Mouse (Mus musculus) CH12.LX (cell line): Measurements from ENCODE around the gene Ablim1. TPM values are rescaled to one million over a fixed set of nuclear protein-coding genes. Genes with fewer than 3 reads are reported as not detected.

Experiments
- DNase-seq: peaks from one replicate; pipeline ENCODE4 v3.0.0-alpha.2; 2013; ENCODE audit errors: extremely low read depth
- H3K27ac ChIP-seq: 2 replicates; pipeline ENCODE4 v1.5.1; 2012; ENCODE audit warnings: low read depth, mild to moderate bottlenecking, control low read depth, moderate library complexity; ENCODE audit not compliant: insufficient read depth
- H3K27me3 ChIP-seq: replicated peaks from 2 replicates; pipeline ENCODE3; 2012; ENCODE audit warnings: inconsistent platforms
- H3K36me3 ChIP-seq, 2 experiments: replicated peaks in 1 of 2; 2 replicates each; pipeline versions ENCODE3 to v1.6.1; 2012; ENCODE audit warnings: inconsistent platforms in 1 of 2, low read length in 1 of 2, mild to moderate bottlenecking in 1 of 2, mixed read lengths in 1 of 2, moderate library complexity in 1 of 2; ENCODE audit not compliant: control insufficient read depth in 1 of 2, insufficient read depth in 1 of 2
- H3K4me1 ChIP-seq, 2 experiments: 2 replicates each; pipeline ENCODE4 v1.6.1; 2012; ENCODE audit warnings: inconsistent platforms in 1 of 2, moderate library complexity in 1 of 2; ENCODE audit not compliant: insufficient read depth in 2 of 2, control insufficient read depth in 1 of 2
- H3K4me2 ChIP-seq: 2 replicates; pipeline ENCODE4 v1.6.1; 2012; ENCODE audit warnings: low read depth, mild to moderate bottlenecking, control low read depth; ENCODE audit not compliant: poor library complexity, insufficient read depth, severe bottlenecking
- H3K4me3 ChIP-seq, 3 experiments: fragments of 150-350 bp in 1 of 3; sonication (generic) in 1 of 3; replicated peaks in 1 of 3; 2 replicates each; pipeline versions ENCODE3 to v1.5.1; 2011 to 2012; ENCODE audit warnings: low read depth in 2 of 3, low read length in 2 of 3, mild to moderate bottlenecking in 2 of 3, moderate library complexity in 2 of 3, control low read depth in 1 of 3, improper control_type of control experiment in 1 of 3, inconsistent platforms in 1 of 3, mixed read lengths in 1 of 3; ENCODE audit not compliant: poor library complexity in 1 of 3
- H3K79me2 ChIP-seq: replicated peaks from 2 replicates; pipeline ENCODE4 v1.6.1; 2012; ENCODE audit warnings: mild to moderate bottlenecking, moderate library complexity; ENCODE audit not compliant: control insufficient read depth, poor library complexity, insufficient read depth, severe bottlenecking; ENCODE audit errors: extremely low read depth
- H3K9ac ChIP-seq: 2 replicates; pipeline ENCODE4 v1.6.1; 2012; ENCODE audit warnings: low read depth, mild to moderate bottlenecking, control low read depth, moderate library complexity; ENCODE audit not compliant: insufficient read depth
- H3K9me3 ChIP-seq: replicated peaks from 2 replicates; pipeline ENCODE3; 2012; ENCODE audit warnings: low read length, inconsistent platforms, mixed read lengths
- BHLHE40 ChIP-seq: IDR thresholded peaks from 2 replicates; pipeline ENCODE4 v1.6.1; 2011; ENCODE audit warnings: mild to moderate bottlenecking, low read depth, low read length, improper control_type of control experiment
- CHD1 ChIP-seq: IDR thresholded peaks from 2 replicates; pipeline ENCODE4 v1.6.1; 2012; ENCODE audit warnings: low read depth, low read length, improper control_type of control experiment, inconsistent platforms
- ETS1 ChIP-seq: conservative IDR thresholded peaks from 2 replicates; pipeline ENCODE4 v1.6.1; 2012; ENCODE audit warnings: low read depth, mild to moderate bottlenecking, inconsistent platforms, low read length, improper control_type of control experiment, moderate library complexity
- GABPA ChIP-seq: IDR thresholded peaks from 2 replicates; pipeline ENCODE4 v1.6.1; 2012; ENCODE audit warnings: low read depth, low read length, improper control_type of control experiment, inconsistent platforms; ENCODE audit not compliant: insufficient replicate concordance
- HCFC1 ChIP-seq: IDR thresholded peaks from 2 replicates; pipeline ENCODE4 v1.6.1; 2012; ENCODE audit warnings: low read depth, mild to moderate bottlenecking, inconsistent platforms, low read length, improper control_type of control experiment
- JUN ChIP-seq: IDR thresholded peaks from 2 replicates; pipeline ENCODE4 v1.6.1; 2011; ENCODE audit warnings: low read depth, mild to moderate bottlenecking, low read length, improper control_type of control experiment, moderate library complexity; ENCODE audit not compliant: insufficient read depth
- JUND ChIP-seq: conservative IDR thresholded peaks from 2 replicates; pipeline ENCODE4 v1.6.1; 2011; ENCODE audit warnings: low read depth, low read length, improper control_type of control experiment
- MEF2A ChIP-seq: IDR thresholded peaks from 2 replicates; pipeline ENCODE4 v1.6.1; 2014; ENCODE audit warnings: low read depth, mild to moderate bottlenecking, inconsistent platforms, low read length, improper control_type of control experiment, borderline replicate concordance
- MXI1 ChIP-seq: IDR thresholded peaks from 2 replicates; pipeline ENCODE4 v1.6.1; 2011; ENCODE audit warnings: mild to moderate bottlenecking, low read depth, low read length, improper control_type of control experiment
- MYC ChIP-seq: IDR thresholded peaks from 2 replicates; pipeline ENCODE4 v1.6.1; 2011; ENCODE audit warnings: low read depth, mild to moderate bottlenecking, improper control_type of control experiment, low read length
- NELFE ChIP-seq: IDR thresholded peaks from 2 replicates; pipeline ENCODE4 v1.6.1; 2011; ENCODE audit warnings: low read depth, low read length, improper control_type of control experiment
- POLR2AphosphoS2 ChIP-seq: IDR thresholded peaks from 2 replicates; pipeline ENCODE4 v1.6.1; 2011; ENCODE audit warnings: low read depth, low read length, improper control_type of control experiment
- SIN3A ChIP-seq: IDR thresholded peaks from 2 replicates; pipeline ENCODE4 v1.6.1; 2012; ENCODE audit warnings: low read length, improper control_type of control experiment, inconsistent platforms
- SMC3 ChIP-seq: IDR thresholded peaks from 2 replicates; pipeline ENCODE4 v1.6.1; 2011; ENCODE audit warnings: low read depth, low read length, improper control_type of control experiment
- USF1 ChIP-seq: IDR thresholded peaks from 2 replicates; pipeline ENCODE4 v1.6.1; 2014; ENCODE audit warnings: low read depth, mild to moderate bottlenecking, inconsistent platforms, low read length, improper control_type of control experiment
- ZC3H11A ChIP-seq: IDR thresholded peaks from 2 replicates; pipeline ENCODE4 v1.6.1; 2012; ENCODE audit warnings: low read depth, mild to moderate bottlenecking, inconsistent platforms, low read length, improper control_type of control experiment
- ZKSCAN1 ChIP-seq: IDR thresholded peaks from 2 replicates; pipeline ENCODE4 v1.6.1; 2012; ENCODE audit warnings: low read depth, inconsistent platforms, low read length, improper control_type of control experiment, borderline replicate concordance
- ZNF384 ChIP-seq: IDR thresholded peaks from 2 replicates; pipeline ENCODE4 v1.6.1; 2012; ENCODE audit warnings: low read depth, low read length, improper control_type of control experiment, inconsistent platforms
- dilution Hi-C: fragments of 300-500 bp; cut with MboI; formaldehyde crosslinking; loops from 2 replicates; pipeline ENCODE4 v1.14.3; 2020; ENCODE audit warnings: low sequenced_read_pairs; ENCODE audit not compliant: extremely low pct_unique_long_range_greater_than_20kb, extremely low pct_ligation_motif_present
- in situ Hi-C: fragments of 300-500 bp; cut with MboI; formaldehyde crosslinking; loops from 3 replicates; pipeline ENCODE4 v1.14.3; 2019; ENCODE audit warnings: low sequenced_read_pairs, low pct_ligation_motif_present, low pct_unique_long_range_greater_than_20kb, mixed read lengths
- polyA plus RNA-seq: library from polyadenylated mRNA; unstranded; fragments of >175 nt; gene quantifications from 2 replicates; pipeline ENCODE4 v1.2.1, GENCODE M21; 2012; ENCODE audit warnings: low read depth; ENCODE audit not compliant: insufficient read length
- total RNA-seq, 2 experiments: library from RNA; depleted of rRNA; stranded (reverse); fragments of 300-350 nt in 1 of 2; fragments of >200 nt in 1 of 2; gene quantifications; 2 replicates each; pipeline ENCODE4 v1.2.3; 2012 to 2014

The Ablim1 gene
- total and polyA plus RNA-seq, 3 experiments, result 0.85 to 2.4 (median 2.0) TPM

DNA sequence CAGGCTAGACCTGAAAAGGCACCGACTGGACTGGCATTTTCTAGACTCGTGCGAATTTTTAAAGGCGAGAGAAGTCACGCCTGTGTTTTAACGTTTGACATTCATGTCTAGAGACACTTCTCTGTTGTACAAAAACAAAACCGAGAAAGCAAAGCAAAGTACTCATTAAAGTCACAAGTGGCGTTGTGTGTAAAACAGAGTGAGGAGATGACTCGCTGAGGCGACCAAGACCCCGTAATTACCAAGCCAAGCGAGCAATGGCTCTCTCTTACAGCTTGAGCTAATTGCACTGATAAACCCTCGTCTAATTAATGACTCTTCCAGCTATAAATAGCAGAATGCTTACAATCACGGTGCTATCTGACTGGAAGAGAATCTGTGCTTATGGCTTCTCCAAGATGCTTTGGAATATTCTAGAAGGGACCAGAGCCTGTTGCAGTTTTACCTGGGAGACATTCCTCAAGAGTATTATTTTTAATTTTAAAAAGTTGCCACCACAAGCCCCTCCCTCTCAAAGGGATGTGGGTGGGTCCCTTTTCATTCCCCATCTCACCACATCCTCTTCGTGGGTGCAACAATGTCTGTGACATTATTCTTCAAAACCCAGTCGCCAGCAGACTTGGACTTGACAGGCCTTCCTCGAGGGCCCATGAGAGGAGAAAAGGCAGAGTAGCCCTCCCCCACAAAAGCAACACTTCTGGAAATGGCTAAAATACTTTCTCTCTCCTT lies 232.1 kb downstream of the Ablim1 start:
- Histone ChIP-seq H3K36me3 (no peaks in the 10 kb centered on the region), H3K4me1 (peaks cover 4 to 29% of the 10 kb centered on the region in 2 experiments), H3K27me3 (no peaks in the 10 kb centered on the region), H3K9me3 (peaks cover 2% of the 10 kb centered on the region), H3K4me3 (no peak overlapping the region), H3K79me2 (no peaks in the 10 kb centered on the region), H3K27ac (no peak overlapping the region), H3K9ac (no peak overlapping the region), H3K4me2 (peak overlapping the region; percentile 15; the same call in 1 of the 2 replicates)
- dilution Hi-C loops (no loop called here), in situ Hi-C loops (no loop called here)
- DNase-seq, result no peak
- TF ChIP-seq BHLHE40, result peak; percentile 30; the same call in 1 of the 2 replicates
- TF ChIP-seq JUND, result no peak
- TF ChIP-seq SIN3A, result no peak

- no peak for DNase-seq
- no peak for TF ChIP-seq CHD1
- no peak for TF ChIP-seq ETS1
- TF ChIP-seq POLR2AphosphoS2, result no peak
- no peak for TF ChIP-seq ZNF384
- no peak for TF ChIP-seq USF1
- TF ChIP-seq ZKSCAN1, result no peak
- no peak for TF ChIP-seq MYC
- no peak for TF ChIP-seq ZC3H11A
- TF ChIP-seq MXI1, result no peak
- TF ChIP-seq NELFE, result no peak
- no peak for TF ChIP-seq SMC3
- TF ChIP-seq JUND, result no peak
- TF ChIP-seq JUN, result no peak
- TF ChIP-seq MEF2A, result no peak
- no peak for TF ChIP-seq HCFC1
- TF ChIP-seq GABPA, result no peak
- H3K36me3 ChIP-seq, result no peaks in the 10 kb centered on the region
- no peaks in the 10 kb centered on the region for H3K79me2 ChIP-seq
- H3K27me3 ChIP-seq, result no peaks in the 10 kb centered on the region
- H3K4me1 ChIP-seq, result peaks cover 4 to 32% of the 10 kb centered on the region in 2 experiments
- H3K9ac ChIP-seq, result no peak overlapping the region
- dilution Hi-C loops, result no loop called here
- no peak overlapping the region for H3K27ac ChIP-seq
- H3K4me3 ChIP-seq, result no peak overlapping the region
- peaks cover 2% of the 10 kb centered on the region for H3K9me3 ChIP-seq
- in situ Hi-C loops, result no loop called here
- no peak overlapping the region for H3K4me2 ChIP-seq
Measured at GRCm38 (mm10) chr19:57081536-57081935, 233.2 kb downstream of the Ablim1 start.
